Comparison of ENCODE assay signal across 20 mouse cellular contexts in genomic region chr16:24136483-24137148, GRCm38 (mm10).
DNase-seq lines count a peak whose midpoint lies in the region; TF ChIP-seq lines count a peak whose summit lies in the region.
"Had no signal": no experiment of that assay in that cellular context is flagged by ENCODE, and none has a peak within 500 bp of the region (broad histone marks: within the 10 kb centered on the region; RNA-seq: fewer than 3 reads in every experiment).

No protein-coding gene starts in this region.

- no peak for TF ChIP-seq POLR2A in bone marrow, adult 2 months (IDR thresholded peaks at IDR 0.05; ENCODE audit: borderline replicate concordance, control insufficient read depth, low read depth, low read length)

- H3K36me3 ChIP-seq in macrophage (ENCODE audit: inconsistent target) = no peaks in the 10 kb centered on the region
- H3K36me3 ChIP-seq: heart, embryonic 10.5 days; hindbrain, embryonic 15.5 days; intestine, embryonic 15.5 days; liver, embryonic 15.5 days had no signal

- peaks cover 4% of the 10 kb centered on the region; the same call in 1 of the 2 replicates for H3K4me1 ChIP-seq in bone marrow, adult 2 months (ENCODE audit: control insufficient read depth, insufficient read depth, low read length)
- H3K4me1 ChIP-seq: hindbrain, embryonic 15.5 days; intestine, embryonic 15.5 days had no signal

- peak overlapping the region; percentile 67; the same call in 1 of the 2 replicates for H3K27ac ChIP-seq in bone marrow, adult 2 months (ENCODE audit: control insufficient read depth, insufficient read depth, low read depth, low read length, poor library complexity)
- H3K27ac ChIP-seq in macrophage = peak overlapping the region; percentile 93
- H3K27ac ChIP-seq: forebrain, embryonic 13.5 days; heart, embryonic 10.5 days; hindbrain, embryonic 15.5 days; intestine, embryonic 15.5 days; liver, embryonic 15.5 days had no signal

- no peaks in the 10 kb centered on the region for H3K79me2 ChIP-seq in macrophage (ENCODE audit: inconsistent target)

- no peak for TF ChIP-seq CTCF in bone marrow, adult 2 months (IDR thresholded peaks at IDR 0.05; ENCODE audit: control insufficient read depth, insufficient read depth, low read length)

- no peak overlapping the region for H3K4me3 ChIP-seq in bone marrow, adult 2 months (replicated peaks; ENCODE audit: control insufficient read depth, low read depth, low read length)
- H3K4me3 ChIP-seq in macrophage (ENCODE audit: inconsistent target) = no peak overlapping the region
- H3K4me3 ChIP-seq: erythroblast, embryonic 14.5 days; forebrain, embryonic 13.5 days; heart, embryonic 10.5 days; hindbrain, embryonic 15.5 days; intestine, embryonic 15.5 days; liver, embryonic 15.5 days had no signal

- 3% methylated on average over 5 of the region's 5 CpGs for WGBS in bone marrow, adult 2 months
- 0% methylated on average over 5 of the region's 5 CpGs for WGBS in macrophage (ENCODE audit: missing documents)

- DNase-seq in 3134 (ENCODE audit: extremely low read depth, insufficient read length, low spot score) (peak; percentile 49), 416B (ENCODE audit: low read depth) (peak; percentile 87)
- DNase-seq in layer of hippocampus, adult 9-10 months (ENCODE audit: low spot score) = no peak
- no peak for DNase-seq in lung, postnatal 4 days
- no peak for DNase-seq in kidney, postnatal 4 days
- no peak for DNase-seq in urinary bladder, postnatal 14 days (ENCODE audit: low spot score)
- DNase-seq: adrenal gland, postnatal 10 days; gastrocnemius, postnatal 36 days; heart, postnatal 10 days; lung, postnatal 10 days; right cerebral cortex, adult 18-20 months; thymus, postnatal 4 days had no signal

Comparison
In these comparisons a context has a peak if more than half of its experiments do, and no peak if none do; other contexts are left out.
1. DNase-seq: peak in 3134 (single experiment) and 416B (single experiment); none in layer of hippocampus, adult 9-10 months (single experiment), lung, postnatal 4 days (0 of 2), kidney, postnatal 4 days (0 of 2) and urinary bladder, postnatal 14 days (single experiment).